Mouse (Mus musculus) ES-E14 (cell line): ENCODE measurements around the gene Rin2. TPM values are rescaled to one million over a fixed set of nuclear protein-coding genes. Genes with fewer than 3 reads are reported as not detected.

ENCODE experiments used
- DNase-seq: peaks from one replicate; pipeline ENCODE4 v3.0.0-alpha.2; 2013; ENCODE audit warnings: low read depth, low spot score
- H3K27ac ChIP-seq: 2 replicates; pipeline ENCODE4 v1.5.1; 2012; ENCODE audit warnings: low read depth, mild to moderate bottlenecking, low read length, moderate library complexity, mixed read lengths; ENCODE audit not compliant: poor library complexity, insufficient read depth, severe bottlenecking
- H3K36me3 ChIP-seq: 2 replicates; pipeline ENCODE4 v1.6.1; 2012; ENCODE audit warnings: mild to moderate bottlenecking, low read length, moderate library complexity, mixed read lengths; ENCODE audit not compliant: control insufficient read depth, poor library complexity, insufficient read depth, severe bottlenecking
- H3K4me1 ChIP-seq, 2 experiments: fragments of 150-350 bp in 1 of 2; sonication (generic) in 1 of 2; 2 replicates each; pipeline ENCODE4 v1.6.1; 2012; ENCODE audit warnings: low read length in 2 of 2, mild to moderate bottlenecking in 1 of 2, mixed read lengths in 1 of 2; ENCODE audit not compliant: control insufficient read depth in 2 of 2, insufficient read depth in 2 of 2, poor library complexity in 1 of 2
- H3K4me3 ChIP-seq, 2 experiments: fragments of 150-350 bp in 1 of 2; sonication (generic) in 1 of 2; 2 replicates each; pipeline ENCODE4 v1.5.1; 2012; ENCODE audit warnings: low read length in 2 of 2, low read depth in 1 of 2, mild to moderate bottlenecking in 1 of 2, mixed read lengths in 1 of 2; ENCODE audit not compliant: insufficient read depth in 1 of 2, poor library complexity in 1 of 2, severe bottlenecking in 1 of 2
- H3K9ac ChIP-seq: 2 replicates; pipeline ENCODE4 v1.6.1; 2012; ENCODE audit warnings: low read depth, mild to moderate bottlenecking, low read length, mixed read lengths; ENCODE audit not compliant: poor library complexity, insufficient read depth, severe bottlenecking
- H3K9me3 ChIP-seq: fragments of 150-350 bp; sonication (generic); 2 replicates; pipeline ENCODE4 v1.6.1; 2012; ENCODE audit warnings: low read depth, mild to moderate bottlenecking, low read length; ENCODE audit not compliant: control insufficient read depth, insufficient read depth
- CHD2 ChIP-seq: IDR thresholded peaks from 2 replicates; pipeline ENCODE4 v1.6.1; 2014; ENCODE audit warnings: mild to moderate bottlenecking, low read depth, low read length, inconsistent platforms
- HCFC1 ChIP-seq: IDR thresholded peaks from 2 replicates; pipeline ENCODE4 v1.6.1; 2012; ENCODE audit warnings: low read length, inconsistent platforms, borderline replicate concordance; ENCODE audit not compliant: insufficient read depth
- MAFK ChIP-seq: IDR thresholded peaks from 2 replicates; pipeline ENCODE4 v1.6.1; 2014; ENCODE audit warnings: mild to moderate bottlenecking, low read depth, low read length, inconsistent platforms; ENCODE audit not compliant: insufficient read depth
- ZC3H11A ChIP-seq: IDR thresholded peaks from 2 replicates; pipeline ENCODE4 v1.6.1; 2012; ENCODE audit warnings: low read depth, mild to moderate bottlenecking, inconsistent platforms, low read length, borderline replicate concordance
- ZNF384 ChIP-seq: IDR thresholded peaks from 2 replicates; pipeline ENCODE4 v1.6.1; 2012; ENCODE audit warnings: low read depth, low read length, inconsistent platforms
- in situ Hi-C, 2 experiments: fragments of 600-800 bp; cut with MboI; formaldehyde crosslinking; loops; one replicate each; pipeline ENCODE4 v1.15.1; 2025; ENCODE audit warnings: low sequenced_read_pairs in 2 of 2, inconsistent platforms in 1 of 2; ENCODE audit not compliant: unreplicated experiment in 2 of 2
- total RNA-seq: library from RNA; depleted of rRNA; stranded (reverse); fragments of 300-350 nt; gene quantifications from 2 replicates; pipeline ENCODE4 v1.2.3, GENCODE M21; 2012

Rin2 gene
- total RNA-seq, 1 experiment: 3.7 TPM

- no peak for TF ChIP-seq ZNF384
- TF ChIP-seq ZC3H11A: no peak
- TF ChIP-seq MAFK: no peak
- TF ChIP-seq HCFC1: no peak
- TF ChIP-seq CHD2: no peak
- Histone ChIP-seq H3K27ac (no peak overlapping the region), H3K4me1 (peaks cover 0 to 2% of the 10 kb centered on the region in 2 experiments; a peak in 1 of 4 replicates), H3K4me3 (no peak overlapping the region), H3K9ac (no peak overlapping the region), H3K36me3 (no peaks in the 10 kb centered on the region), H3K9me3 (no peaks in the 10 kb centered on the region)
- no peak for DNase-seq
- in situ Hi-C loops: no loop called here
Measured at GRCm38 (mm10) chr2:145825221-145825620, 150.2 kb downstream of the Rin2 start.

DNA sequence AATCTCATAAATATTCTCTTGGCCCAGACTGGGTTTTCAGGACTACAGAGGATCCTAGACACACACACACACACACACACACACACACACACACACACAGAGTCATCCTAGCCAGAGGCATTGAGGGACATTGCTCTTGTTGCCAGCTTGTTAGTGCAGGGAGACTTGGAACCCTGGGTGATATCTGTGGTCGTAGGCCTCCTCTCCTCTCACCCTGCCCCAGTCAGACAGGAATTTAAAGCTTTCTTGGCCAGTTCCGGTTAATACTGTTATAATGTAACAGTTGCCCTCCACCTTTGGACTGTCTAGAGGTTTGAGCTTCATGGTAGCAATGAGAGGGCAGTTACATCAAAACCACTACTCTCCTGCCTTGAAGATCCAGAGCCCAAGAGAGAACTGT is 152.9 kb downstream of the Rin2 start:
- in situ Hi-C loops: no loop called here
- Histone ChIP-seq H3K36me3 (no peaks in the 10 kb centered on the region), H3K4me3 (no peak overlapping the region), H3K9me3 (no peaks in the 10 kb centered on the region), H3K4me1 (peaks cover 0 to 12% of the 10 kb centered on the region in 2 experiments; a peak in 2 of 4 replicates), H3K27ac (no peak overlapping the region), H3K9ac (no peak overlapping the region)
- DNase-seq: no peak
- TF ChIP-seq CHD2 (no peak), HCFC1 (no peak), MAFK (no peak), ZC3H11A (no peak), ZNF384 (no peak)

DNA sequence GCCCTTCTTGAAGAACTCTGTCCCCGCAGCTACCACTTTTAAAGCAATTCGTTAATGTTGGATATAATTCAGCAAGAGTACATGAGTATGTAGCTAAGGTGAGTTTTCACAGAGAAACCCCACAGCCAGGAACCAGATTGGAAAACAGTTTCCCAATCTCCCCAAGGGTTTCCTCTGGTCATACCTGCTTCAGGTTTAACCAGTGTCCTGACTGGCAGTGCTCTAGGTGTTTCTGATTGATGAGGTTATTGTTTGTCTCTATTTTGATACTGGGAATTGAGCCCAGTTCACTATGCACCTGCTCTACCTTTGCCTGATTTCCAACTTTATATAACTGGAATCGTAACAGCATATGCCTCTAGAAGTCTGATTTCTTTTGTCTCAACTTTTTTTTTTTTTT is 153.6 kb downstream of the Rin2 start:
- DNase-seq: no peak
- Histone ChIP-seq H3K4me3 (no peak overlapping the region), H3K9me3 (no peaks in the 10 kb centered on the region), H3K27ac (no peak overlapping the region), H3K36me3 (no peaks in the 10 kb centered on the region), H3K9ac (no peak overlapping the region), H3K4me1 (peaks cover 0 to 10% of the 10 kb centered on the region in 2 experiments; a peak in 2 of 4 replicates)
- in situ Hi-C loops: no loop called here
- TF ChIP-seq MAFK (no peak), CHD2 (no peak), ZC3H11A (no peak), ZNF384 (no peak), HCFC1 (no peak)

- no peak overlapping the region for H3K9ac ChIP-seq
- H3K27ac ChIP-seq: no peak overlapping the region
- no peak overlapping the region for H3K4me3 ChIP-seq
- in situ Hi-C loops: no loop called here
- H3K9me3 ChIP-seq: no peaks in the 10 kb centered on the region
- DNase-seq: no peak
- TF ChIP-seq MAFK: no peak
- TF ChIP-seq ZC3H11A: no peak
- no peak for TF ChIP-seq ZNF384
- no peak for TF ChIP-seq CHD2
- TF ChIP-seq HCFC1: no peak
- no peaks in the 10 kb centered on the region for H3K36me3 ChIP-seq
- peaks cover 0 to 10% of the 10 kb centered on the region in 2 experiments; a peak in 2 of 4 replicates for H3K4me1 ChIP-seq
Measured at GRCm38 (mm10) chr2:145829231-145829630, 154.2 kb downstream of the Rin2 start.

DNA sequence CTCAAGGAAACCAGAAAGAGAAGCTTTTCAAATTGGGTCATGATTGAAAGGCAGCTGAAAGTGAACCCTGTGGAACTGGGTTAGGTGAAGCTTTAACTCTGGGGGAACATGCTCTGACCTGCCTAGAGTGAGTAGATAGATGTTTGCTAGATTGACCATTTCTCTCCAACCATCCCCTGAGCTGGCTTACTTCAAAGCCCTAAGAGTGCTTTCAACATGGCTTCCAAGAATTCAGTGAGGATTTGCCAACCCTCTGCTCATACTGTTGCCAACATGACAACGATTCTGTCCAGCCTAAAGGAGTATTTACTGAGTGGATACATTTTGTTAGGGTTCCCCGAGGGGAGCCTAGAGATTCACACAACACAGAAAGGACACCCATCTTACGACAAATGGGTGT is 155.4 kb downstream of the Rin2 start:
- H3K4me3 ChIP-seq: no peak overlapping the region
- TF ChIP-seq ZC3H11A: no peak
- no peak for TF ChIP-seq HCFC1
- TF ChIP-seq CHD2: no peak
- TF ChIP-seq MAFK: no peak
- TF ChIP-seq ZNF384: no peak
- no peaks in the 10 kb centered on the region for H3K36me3 ChIP-seq
- no peak overlapping the region for H3K9ac ChIP-seq
- no peak for DNase-seq
- in situ Hi-C loops: no loop called here
- peaks cover 0 to 10% of the 10 kb centered on the region in 2 experiments; a peak in 2 of 4 replicates for H3K4me1 ChIP-seq
- no peak overlapping the region for H3K27ac ChIP-seq
- H3K9me3 ChIP-seq: no peaks in the 10 kb centered on the region
